In the genomic region with DNA sequence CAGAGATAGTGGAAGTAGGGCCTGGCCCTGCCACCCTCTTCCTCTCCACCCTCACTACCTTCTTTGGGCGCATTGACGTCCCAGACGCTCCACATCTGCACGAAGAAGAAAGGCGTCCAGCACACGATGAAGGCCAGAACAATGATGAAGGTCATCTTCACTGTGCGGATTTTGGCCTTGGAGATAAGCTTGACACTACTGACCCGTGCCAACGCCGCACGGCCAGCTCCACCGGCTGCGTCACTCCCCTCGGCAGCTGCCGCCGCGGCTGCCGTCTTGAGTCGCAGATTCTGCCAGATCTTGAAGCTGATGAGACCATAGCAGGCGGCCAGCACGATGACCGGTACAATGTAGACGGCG, we compare ENCODE assay signal across 8 mouse cellular contexts. TPM values are rescaled to one million over a fixed set of nuclear protein-coding genes. Genes with fewer than 3 reads are reported as not detected.
DNase-seq lines count a peak whose midpoint lies in the region; ATAC-seq and TF ChIP-seq lines count a peak whose summit lies in the region.

No protein-coding gene starts in this region.

- intact Hi-C loops in heart, adult 2 months (cut with DNase I): no loop called here

- peaks cover 91% of the 10 kb centered on the region for H3K27me3 ChIP-seq in heart, embryonic 10.5 days (ENCODE audit: insufficient read depth, poor library complexity, severe bottlenecking)
- H3K27me3 ChIP-seq in heart, adult 2 months (ENCODE audit: control insufficient read depth, insufficient read depth, low read length): peaks cover 10% of the 10 kb centered on the region
- H3K27me3 ChIP-seq in forebrain, embryonic 13.5 days: peaks cover 55% of the 10 kb centered on the region
- peaks cover 51% of the 10 kb centered on the region for H3K27me3 ChIP-seq in liver, embryonic 13.5 days

- DNase-seq in heart, embryonic 10.5 days (ENCODE audit: low spot score): no peak
- DNase-seq in heart, adult 2 months: no peak
- DNase-seq in 3134 (ENCODE audit: extremely low read depth, insufficient read length, low spot score): peak; percentile 30
- no peak for DNase-seq in liver, embryonic 13.5 days
- DNase-seq in left cerebral cortex, adult 11 months (ENCODE audit: low spot score): no peak
- no peak for DNase-seq in cerebellum, adult 9-11 months

- no peaks in the 10 kb centered on the region for H3K36me3 ChIP-seq in heart, embryonic 10.5 days
- H3K36me3 ChIP-seq in heart, adult 2 months (ENCODE audit: control insufficient read depth, insufficient read depth, low read length): no peaks in the 10 kb centered on the region
- no peaks in the 10 kb centered on the region for H3K36me3 ChIP-seq in forebrain, embryonic 13.5 days (ENCODE audit: poor library complexity, severe bottlenecking)
- no peaks in the 10 kb centered on the region for H3K36me3 ChIP-seq in liver, embryonic 13.5 days

- H3K79me2 ChIP-seq in heart, adult 2 months (replicated peaks; ENCODE audit: control insufficient read depth, insufficient read depth, low read length): no peaks in the 10 kb centered on the region

- no peak overlapping the region for H3K27ac ChIP-seq in heart, embryonic 10.5 days
- no peak overlapping the region for H3K27ac ChIP-seq in heart, adult 2 months
- no peak overlapping the region for H3K27ac ChIP-seq in forebrain, embryonic 13.5 days
- H3K27ac ChIP-seq in liver, embryonic 13.5 days: no peak overlapping the region

- TF ChIP-seq CTCF in heart, adult 2 months (IDR thresholded peaks at IDR 0.05): no peak

- H3K4me2 ChIP-seq in forebrain, embryonic 13.5 days: peak overlapping the region; percentile 80
- peak overlapping the region; percentile 29; the same call in 1 of the 2 replicates for H3K4me2 ChIP-seq in liver, embryonic 13.5 days

- TF ChIP-seq POLR2A in heart, adult 2 months (IDR thresholded peaks at IDR 0.05; ENCODE audit: insufficient read depth, low read depth, low read length): no peak

- H3K4me3 ChIP-seq in heart, embryonic 10.5 days: peak overlapping the region; percentile 53
- no peak overlapping the region; the same call in 1 of the 2 replicates for H3K4me3 ChIP-seq in heart, adult 2 months
- H3K4me3 ChIP-seq in forebrain, embryonic 13.5 days: peak overlapping the region; percentile 43
- H3K4me3 ChIP-seq in liver, embryonic 13.5 days (replicated peaks): peak overlapping the region; percentile 21; the same call in 1 of the 2 replicates

- ATAC-seq in forebrain, embryonic 13.5 days: no peak
- ATAC-seq in liver, embryonic 13.5 days (ENCODE audit: low read depth): no peak
- ATAC-seq in megakaryocyte progenitor cell, adult 5-6 weeks (replicated peaks; ENCODE audit: poor library complexity): no peak

- TF ChIP-seq EP300 in heart, adult 2 months (IDR thresholded peaks at IDR 0.05; ENCODE audit: insufficient read depth, low read depth, low read length): no peak

- H3K9me3 ChIP-seq in heart, embryonic 10.5 days: no peaks in the 10 kb centered on the region
- H3K9me3 ChIP-seq in forebrain, embryonic 13.5 days (replicated peaks): no peaks in the 10 kb centered on the region
- H3K9me3 ChIP-seq in liver, embryonic 13.5 days (replicated peaks): no peaks in the 10 kb centered on the region

- WGBS in heart, embryonic 10.5 days: 29% methylated on average over 24 of the region's 24 CpGs
- 28% methylated on average over 24 of the region's 24 CpGs for WGBS in heart, adult 2 months
- WGBS in forebrain, embryonic 13.5 days: 27% methylated on average over 24 of the region's 24 CpGs
- WGBS in liver, embryonic 13.5 days (ENCODE audit: insufficient replicate concordance): 31% methylated on average over 24 of the region's 24 CpGs

- H3K9ac ChIP-seq in heart, adult 2 months (ENCODE audit: low read depth, low read length): no peak overlapping the region
- peak overlapping the region; percentile 54 for H3K9ac ChIP-seq in forebrain, embryonic 13.5 days
- no peak overlapping the region for H3K9ac ChIP-seq in liver, embryonic 13.5 days

- peaks cover 22% of the 10 kb centered on the region for H3K4me1 ChIP-seq in heart, embryonic 10.5 days
- 0 out of 2 replicates have a peak, but pooled peaks cover 1% of the 10 kb centered on the region for H3K4me1 ChIP-seq in heart, adult 2 months (ENCODE audit: control insufficient read depth, insufficient read depth, low read length)
- peaks cover 21% of the 10 kb centered on the region for H3K4me1 ChIP-seq in forebrain, embryonic 13.5 days
- H3K4me1 ChIP-seq in liver, embryonic 13.5 days (replicated peaks): no peaks in the 10 kb centered on the region; the same call in 1 of the 2 replicates

RNA-seq across cellular contexts. Expression of gene Oxtr, which starts 0.9 kb away (rescaled TPM):
- 0.08 and 0.17 TPM in 2 replicates for polyA plus RNA-seq in heart, embryonic 10.5 days (2016; fragmentation: Nextera tagmentation; extraction: Ambion mirVana)
- under 1 TPM; 0.18 to 0.21 TPM for total RNA-seq in heart, adult 2 months (2021)
- polyA plus RNA-seq in heart, adult 2 months (2012; rRNA removed): 0.10 and 0.18 TPM in 2 replicates
- polyA plus RNA-seq in forebrain, embryonic 13.5 days (2015; fragmentation: Nextera tagmentation; extraction: Ambion mirVana): 0.08 and 0.15 TPM in 2 replicates
- not detected in 2 replicates for polyA plus RNA-seq in liver, embryonic 13.5 days (2015; fragmentation: Nextera tagmentation; extraction: Ambion mirVana)
- total RNA-seq in megakaryocyte progenitor cell, adult 5-6 weeks (2015): 0.05 TPM in 1 of 2 replicates, not detected in the other
- total RNA-seq in megakaryocyte progenitor cell, adult 5-6 weeks (2017): 0.04 TPM in 1 of 2 replicates, not detected in the other

RNA-seq across cellular contexts. Expression of gene Cav3, which starts 29.5 kb away (rescaled TPM):
- polyA plus RNA-seq in heart, embryonic 10.5 days (2016; fragmentation: Nextera tagmentation; extraction: Ambion mirVana): 27.8 and 64.0 TPM in 2 replicates
- 10 to 100 TPM; 70.8 to 82.8 TPM for total RNA-seq in heart, adult 2 months (2021)
- 144 and 172 TPM in 2 replicates for polyA plus RNA-seq in heart, adult 2 months (2012; rRNA removed)
- 0.15 TPM in 1 of 2 replicates, not detected in the other for polyA plus RNA-seq in forebrain, embryonic 13.5 days (2015; fragmentation: Nextera tagmentation; extraction: Ambion mirVana)
- 0.31 and 0.36 TPM in 2 replicates for polyA plus RNA-seq in liver, embryonic 13.5 days (2015; fragmentation: Nextera tagmentation; extraction: Ambion mirVana)
- not detected in 2 replicates for total RNA-seq in megakaryocyte progenitor cell, adult 5-6 weeks (2015)
- not detected in 2 replicates for total RNA-seq in megakaryocyte progenitor cell, adult 5-6 weeks (2017)

Comparison
In these comparisons a context has a peak if more than half of its experiments do, and no peak if none do; other contexts are left out.
1. RNA of gene Cav3, which starts 29.5 kb away (polyA plus RNA-seq): 144 to 172 TPM in heart, adult 2 months and 27.8 to 64.0 TPM in heart, embryonic 10.5 days; 0.31 to 0.36 TPM in liver, embryonic 13.5 days and 0.15 TPM in forebrain, embryonic 13.5 days; every median in the first group is over 10 times any median in the second.